Mouse (Mus musculus) forebrain, embryonic 14.5 days (tissue): ENCODE results near the gene 1500011B03Rik. TPM values are rescaled to one million over a fixed set of nuclear protein-coding genes. Genes with fewer than 3 reads are reported as not detected.

ENCODE experiments used
- microRNA-seq: library from miRNA; unstranded; fragments of <30 nt; microRNA quantifications from one replicate; pipeline ENCODE4, GENCODE M21; 2016
- polyA plus RNA-seq: library from polyadenylated mRNA; unstranded; fragments of >200 nt; fragmentation: Nextera tagmentation; extraction: Ambion mirVana; gene quantifications from 2 replicates; pipeline ENCODE4 v1.2.1, GENCODE M21; 2014

Gene 1500011B03Rik
- polyA plus RNA-seq, 1 experiment from 2014 or later = 273 TPM

Small RNA genes within 50 kb of the gene (microRNA-seq; reads per million reads assigned to microRNA genes)
- 2.1 reads per million, percentile 12 among the genes with 10 or more reads in this experiment for gene Mir6240

Other genes with a start within 250 kb of the 1500011B03Rik start
- 0.55 and 0.79 TPM in 2 replicates for gene Trpv4, start 165.0 kb downstream of the 1500011B03Rik start, polyA plus RNA-seq
- 31.2 and 32.4 TPM in 2 replicates for gene Gltp, start 132.5 kb downstream of the 1500011B03Rik start, polyA plus RNA-seq
- gene Tchp, start 115.7 kb downstream of the 1500011B03Rik start, polyA plus RNA-seq = 7.1 and 10.4 TPM in 2 replicates
- 25.8 and 32.3 TPM in 2 replicates for gene Ankrd13a, start 48.8 kb downstream of the 1500011B03Rik start, polyA plus RNA-seq
- gene Git2, start 48.0 kb downstream of the 1500011B03Rik start, polyA plus RNA-seq = 29.1 and 36.3 TPM in 2 replicates
- not detected in 2 replicates for gene 4930519G04Rik, start 30.2 kb upstream of the 1500011B03Rik start, polyA plus RNA-seq
- 1.8 and 2.4 TPM in 2 replicates for gene Gm9936, start 35.2 kb upstream of the 1500011B03Rik start, polyA plus RNA-seq
- gene Oasl2, start 73.5 kb upstream of the 1500011B03Rik start, polyA plus RNA-seq = 2.3 and 2.6 TPM in 2 replicates
- 0.10 and 0.28 TPM in 2 replicates for gene Oasl1, start 99.8 kb upstream of the 1500011B03Rik start, polyA plus RNA-seq
- 90.5 and 95.3 TPM in 2 replicates for gene 2210016L21Rik, start 118.7 kb upstream of the 1500011B03Rik start, polyA plus RNA-seq
- not detected in 2 replicates for gene Hnf1a, start 147.6 kb upstream of the 1500011B03Rik start, polyA plus RNA-seq
- gene Sppl3, start 187.7 kb upstream of the 1500011B03Rik start, polyA plus RNA-seq = 20.3 and 24.0 TPM in 2 replicates